Mouse (Mus musculus): Measurements from ENCODE around the gene St3gal4. TPM values are rescaled to one million over a fixed set of nuclear protein-coding genes. Genes with fewer than 3 reads are reported as not detected.

The St3gal4 gene
- polyA plus RNA-seq, 1 experiment, result 8.0 TPM

DNA sequence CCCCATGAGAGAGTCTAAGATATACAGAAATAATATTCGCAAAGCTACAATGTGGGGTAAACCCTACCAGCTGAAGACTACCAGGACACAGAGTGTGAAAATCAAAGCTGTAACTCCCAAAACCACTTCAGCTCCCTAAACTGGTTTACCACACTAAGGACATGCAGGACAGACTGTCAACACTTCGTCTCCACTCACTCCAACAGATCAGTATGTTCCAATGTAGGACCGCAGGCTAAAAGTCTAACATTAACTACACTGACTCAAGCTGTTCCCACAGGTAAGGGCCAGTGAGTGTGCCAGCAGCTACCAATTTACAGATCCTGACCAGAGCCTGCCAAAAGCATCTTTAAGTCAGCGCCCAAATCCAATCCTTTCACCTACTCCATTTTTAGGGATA lies 67.4 kb downstream of the St3gal4 start:
- Histone ChIP-seq H3K4me1 (ENCODE audit: control insufficient read depth, insufficient read depth, low read length) (no peaks in the 10 kb centered on the region), H3K27ac (ENCODE audit: insufficient read depth, low read length) (no peak overlapping the region), H3K4me3 (ENCODE audit: low read depth, low read length) (no peak overlapping the region), H3K27me3 (ENCODE audit: control insufficient read depth, insufficient read depth, low read length, poor library complexity, severe bottlenecking) (no peaks in the 10 kb centered on the region), H3K36me3 (ENCODE audit: control insufficient read depth, insufficient read depth, low read length, poor library complexity, severe bottlenecking) (no peaks in the 10 kb centered on the region), H3K9ac (ENCODE audit: low read depth, poor library complexity, severe bottlenecking) (no peak overlapping the region), H3K9me3 (replicated peaks; ENCODE audit: control insufficient read depth, insufficient read depth, low read length, poor library complexity, severe bottlenecking) (no peaks in the 10 kb centered on the region)
- no peak for TF ChIP-seq POLR2A (IDR thresholded peaks at IDR 0.05; ENCODE audit: insufficient read depth, low read length)
- TF ChIP-seq EP300 (IDR thresholded peaks at IDR 0.05; ENCODE audit: insufficient read depth, low read depth, low read length), result no peak
- TF ChIP-seq CTCF (IDR thresholded peaks at IDR 0.05; ENCODE audit: low read depth, low read length), result no peak

GRCm38 (mm10) chr9:35050701-35051454 lies 68.2 kb downstream of the St3gal4 start:
- TF ChIP-seq CTCF (IDR thresholded peaks at IDR 0.05; ENCODE audit: low read depth, low read length) (no peak), EP300 (IDR thresholded peaks at IDR 0.05; ENCODE audit: insufficient read depth, low read depth, low read length) (no peak), POLR2A (IDR thresholded peaks at IDR 0.05; ENCODE audit: insufficient read depth, low read length) (no peak)
- no peak overlapping the region for H3K4me3 ChIP-seq (ENCODE audit: low read depth, low read length)
- H3K27ac ChIP-seq (ENCODE audit: insufficient read depth, low read length), result no peak overlapping the region
- H3K36me3 ChIP-seq (ENCODE audit: control insufficient read depth, insufficient read depth, low read length, poor library complexity, severe bottlenecking), result no peaks in the 10 kb centered on the region
- no peaks in the 10 kb centered on the region for H3K9me3 ChIP-seq (replicated peaks; ENCODE audit: control insufficient read depth, insufficient read depth, low read length, poor library complexity, severe bottlenecking)
- H3K27me3 ChIP-seq (ENCODE audit: control insufficient read depth, insufficient read depth, low read length, poor library complexity, severe bottlenecking), result no peaks in the 10 kb centered on the region
- no peaks in the 10 kb centered on the region for H3K4me1 ChIP-seq (ENCODE audit: control insufficient read depth, insufficient read depth, low read length)
- H3K9ac ChIP-seq (ENCODE audit: low read depth, poor library complexity, severe bottlenecking), result no peak overlapping the region

- Histone ChIP-seq H3K4me1 (ENCODE audit: control insufficient read depth, insufficient read depth, low read length) (no peaks in the 10 kb centered on the region), H3K27ac (ENCODE audit: insufficient read depth, low read length) (no peak overlapping the region), H3K27me3 (ENCODE audit: control insufficient read depth, insufficient read depth, low read length, poor library complexity, severe bottlenecking) (no peaks in the 10 kb centered on the region), H3K9me3 (replicated peaks; ENCODE audit: control insufficient read depth, insufficient read depth, low read length, poor library complexity, severe bottlenecking) (no peaks in the 10 kb centered on the region), H3K36me3 (ENCODE audit: control insufficient read depth, insufficient read depth, low read length, poor library complexity, severe bottlenecking) (no peaks in the 10 kb centered on the region), H3K4me3 (ENCODE audit: low read depth, low read length) (no peak overlapping the region), H3K9ac (ENCODE audit: low read depth, poor library complexity, severe bottlenecking) (no peak overlapping the region)
- TF ChIP-seq EP300 (IDR thresholded peaks at IDR 0.05; ENCODE audit: insufficient read depth, low read depth, low read length) (no peak), POLR2A (IDR thresholded peaks at IDR 0.05; ENCODE audit: insufficient read depth, low read length) (no peak), CTCF (IDR thresholded peaks at IDR 0.05; ENCODE audit: low read depth, low read length) (no peak)
Observed at GRCm38 (mm10) chr9:35049891-35050527, 69.1 kb downstream of the St3gal4 start.

DNA sequence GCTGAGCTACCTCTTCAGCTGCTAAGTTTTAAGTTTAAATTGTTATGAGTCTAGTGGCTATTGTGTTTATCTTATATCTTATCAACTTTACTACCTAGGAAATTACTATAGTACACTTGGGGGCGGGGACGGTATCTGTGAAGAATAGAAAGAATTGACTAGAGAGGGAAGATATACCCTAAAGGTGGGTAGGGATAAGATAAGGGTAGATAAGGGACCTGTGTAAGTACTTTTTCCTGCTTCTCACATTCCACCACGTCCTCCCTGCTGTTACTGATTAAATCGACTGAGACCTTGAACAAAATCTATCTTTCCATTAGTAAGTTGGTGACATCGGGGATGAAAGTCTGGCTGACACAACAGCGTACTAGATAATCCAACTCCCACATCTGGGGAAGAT lies 70.6 kb downstream of the St3gal4 start:
- no peak overlapping the region for H3K4me3 ChIP-seq (ENCODE audit: low read depth, low read length)
- no peaks in the 10 kb centered on the region for H3K36me3 ChIP-seq (ENCODE audit: control insufficient read depth, insufficient read depth, low read length, poor library complexity, severe bottlenecking)
- no peak overlapping the region for H3K9ac ChIP-seq (ENCODE audit: low read depth, poor library complexity, severe bottlenecking)
- TF ChIP-seq EP300 (IDR thresholded peaks at IDR 0.05; ENCODE audit: insufficient read depth, low read depth, low read length), result no peak
- no peak for TF ChIP-seq POLR2A (IDR thresholded peaks at IDR 0.05; ENCODE audit: insufficient read depth, low read length)
- TF ChIP-seq CTCF (IDR thresholded peaks at IDR 0.05; ENCODE audit: low read depth, low read length), result no peak
- H3K4me1 ChIP-seq (ENCODE audit: control insufficient read depth, insufficient read depth, low read length), result no peaks in the 10 kb centered on the region
- H3K9me3 ChIP-seq (replicated peaks; ENCODE audit: control insufficient read depth, insufficient read depth, low read length, poor library complexity, severe bottlenecking), result no peaks in the 10 kb centered on the region
- no peaks in the 10 kb centered on the region for H3K27me3 ChIP-seq (ENCODE audit: control insufficient read depth, insufficient read depth, low read length, poor library complexity, severe bottlenecking)
- H3K27ac ChIP-seq (ENCODE audit: insufficient read depth, low read length), result no peak overlapping the region

DNA sequence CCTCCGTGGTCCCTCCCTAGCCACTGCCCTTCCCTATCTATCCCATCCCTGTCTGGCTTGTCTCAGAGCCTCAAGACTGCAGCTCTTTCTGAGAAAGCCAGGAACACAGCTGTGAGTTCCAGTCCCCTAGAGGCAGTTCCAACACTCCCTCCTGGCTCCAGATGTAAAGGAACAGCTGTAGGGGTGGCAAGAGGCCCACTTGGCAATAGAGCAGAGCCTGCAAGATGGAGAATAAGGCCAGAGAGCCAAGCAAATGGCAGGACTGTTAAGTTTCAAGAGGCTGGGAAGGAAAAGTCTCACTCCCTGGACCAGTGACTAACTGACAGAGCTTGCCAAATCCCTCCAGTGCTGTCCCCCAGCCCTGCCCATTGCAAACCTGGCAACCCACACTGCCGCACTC lies 73.3 kb downstream of the St3gal4 start:
- Histone ChIP-seq H3K4me3 (ENCODE audit: low read depth, low read length) (no peak overlapping the region), H3K4me1 (ENCODE audit: control insufficient read depth, insufficient read depth, low read length) (peaks cover 2% of the 10 kb centered on the region), H3K27me3 (ENCODE audit: control insufficient read depth, insufficient read depth, low read length, poor library complexity, severe bottlenecking) (no peaks in the 10 kb centered on the region), H3K36me3 (ENCODE audit: control insufficient read depth, insufficient read depth, low read length, poor library complexity, severe bottlenecking) (no peaks in the 10 kb centered on the region), H3K27ac (ENCODE audit: insufficient read depth, low read length) (no peak overlapping the region), H3K9me3 (replicated peaks; ENCODE audit: control insufficient read depth, insufficient read depth, low read length, poor library complexity, severe bottlenecking) (no peaks in the 10 kb centered on the region), H3K9ac (ENCODE audit: low read depth, poor library complexity, severe bottlenecking) (no peak overlapping the region)
- TF ChIP-seq POLR2A (IDR thresholded peaks at IDR 0.05; ENCODE audit: insufficient read depth, low read length), result no peak

DNA sequence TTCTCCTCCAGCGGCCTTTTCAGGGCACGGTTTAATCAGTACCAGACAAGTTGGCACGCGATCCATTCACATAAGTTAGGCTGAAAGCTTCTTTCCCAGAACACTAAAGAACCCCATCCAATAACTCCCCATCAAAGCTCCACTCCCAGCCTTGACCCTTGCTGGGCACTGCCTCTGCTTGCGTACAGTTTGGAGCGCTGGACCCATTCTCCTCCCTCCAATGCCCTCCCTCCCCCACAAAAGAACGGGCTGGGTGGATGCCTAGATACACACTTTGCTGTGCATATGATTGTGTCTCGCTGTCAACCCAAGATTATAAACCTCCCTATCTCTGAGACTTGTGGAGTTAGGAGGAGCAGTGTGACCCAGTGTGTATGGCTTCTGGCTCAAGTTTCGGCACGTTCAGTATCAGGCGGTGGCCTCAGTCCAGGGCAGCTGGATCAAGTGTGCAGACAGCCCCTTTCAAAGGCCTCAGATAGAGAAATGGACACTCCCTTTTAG lies 74.0 kb downstream of the St3gal4 start:
- H3K9ac ChIP-seq (ENCODE audit: low read depth, poor library complexity, severe bottlenecking), result no peak overlapping the region
- H3K4me3 ChIP-seq (ENCODE audit: low read depth, low read length), result no peak overlapping the region
- H3K27me3 ChIP-seq (ENCODE audit: control insufficient read depth, insufficient read depth, low read length, poor library complexity, severe bottlenecking), result no peaks in the 10 kb centered on the region
- no peaks in the 10 kb centered on the region for H3K36me3 ChIP-seq (ENCODE audit: control insufficient read depth, insufficient read depth, low read length, poor library complexity, severe bottlenecking)
- TF ChIP-seq EP300 (IDR thresholded peaks at IDR 0.05; ENCODE audit: insufficient read depth, low read depth, low read length), result no peak
- TF ChIP-seq POLR2A (IDR thresholded peaks at IDR 0.05; ENCODE audit: insufficient read depth, low read length), result no peak
- TF ChIP-seq CTCF (IDR thresholded peaks at IDR 0.05; ENCODE audit: low read depth, low read length), result no peak
- H3K27ac ChIP-seq (ENCODE audit: insufficient read depth, low read length), result no peak overlapping the region
- no peaks in the 10 kb centered on the region for H3K9me3 ChIP-seq (replicated peaks; ENCODE audit: control insufficient read depth, insufficient read depth, low read length, poor library complexity, severe bottlenecking)
- peaks cover 2% of the 10 kb centered on the region for H3K4me1 ChIP-seq (ENCODE audit: control insufficient read depth, insufficient read depth, low read length)

Measured in ES-Bruce4 (cell line).